Mouse (Mus musculus) left cerebral cortex, adult 11 months (tissue): ENCODE measurements at regions not wholly inside any gene's neighbourhood (a gene's known extent, or its start where the extent isn't known, plus 50 kb on each side); places are given as distances from the start of the nearest gene placed in this dataset.
A peak's percentile ranks its signal among the peaks of the same experiment; 100 is the strongest.

Experiments
- DNase-seq: peaks from one replicate; pipeline ENCODE4 v3.0.0; 2022; ENCODE audit warnings: low spot score

- no peak for DNase-seq
These were observed 162.0 kb downstream of the Chic2 start for GRCm38 (mm10) chr5:74882563-74882962.

GRCm38 (mm10) chr5:74880669-74881226 is 163.8 kb downstream of the Chic2 start:
- DNase-seq, result no peak

GRCm38 (mm10) chr5:74880048-74880437 is 164.5 kb downstream of the Chic2 start:
- DNase-seq, result no peak

- DNase-seq, result no peak
These were observed 165.2 kb downstream of the Chic2 start for GRCm38 (mm10) chr5:74879098-74880047.

- DNase-seq, result no peak
These were observed 167.0 kb downstream of the Chic2 start for GRCm38 (mm10) chr5:74877595-74877994.

- DNase-seq, result no peak
These were observed 167.4 kb downstream of the Chic2 start for GRCm38 (mm10) chr5:74877185-74877584.

GRCm38 (mm10) chr5:74874691-74875090 is 169.9 kb downstream of the Chic2 start:
- no peak for DNase-seq

- no peak for DNase-seq
These were observed 167.9 kb upstream of the Lnx1 start for GRCm38 (mm10) chr5:74870615-74871014.

GRCm38 (mm10) chr5:74867113-74867785 is 164.5 kb upstream of the Lnx1 start:
- DNase-seq, result no peak

GRCm38 (mm10) chr5:74866697-74867096 is 164.0 kb upstream of the Lnx1 start:
- DNase-seq, result no peak

GRCm38 (mm10) chr5:74865446-74865845 is 162.7 kb upstream of the Lnx1 start:
- no peak for DNase-seq

GRCm38 (mm10) chr5:74864540-74865157 is 161.9 kb upstream of the Lnx1 start:
- no peak for DNase-seq

GRCm38 (mm10) chr5:74861297-74861696 is 158.6 kb upstream of the Lnx1 start:
- no peak for DNase-seq

- DNase-seq, result no peak
These were observed 155.1 kb upstream of the Lnx1 start for GRCm38 (mm10) chr5:74857861-74858260.

- peak; percentile 13 for DNase-seq
These were observed 154.4 kb upstream of the Lnx1 start for GRCm38 (mm10) chr5:74857161-74857560.

- no peak for DNase-seq
These were observed 145.1 kb upstream of the Lnx1 start for GRCm38 (mm10) chr5:74847824-74848223.

- DNase-seq, result no peak
These were observed 144.0 kb upstream of the Lnx1 start for GRCm38 (mm10) chr5:74846674-74847073.

- no peak for DNase-seq
These were observed 131.7 kb upstream of the Lnx1 start for GRCm38 (mm10) chr5:74834401-74834800.

- no peak for DNase-seq
These were observed 131.2 kb upstream of the Lnx1 start for GRCm38 (mm10) chr5:74833887-74834286.

GRCm38 (mm10) chr5:74832011-74832410 is 129.3 kb upstream of the Lnx1 start:
- DNase-seq, result peak; percentile 10

GRCm38 (mm10) chr5:74830646-74831045 is 127.9 kb upstream of the Lnx1 start:
- DNase-seq, result no peak

- DNase-seq, result no peak
These were observed 126.3 kb upstream of the Lnx1 start for GRCm38 (mm10) chr5:74829003-74829402.
